ENCODE assay signal across 11 mouse cellular contexts in genomic region chr7:128391267-128392057, GRCm38 (mm10). TPM values are rescaled to one million over a fixed set of nuclear protein-coding genes. Genes with fewer than 3 reads are reported as not detected.
DNase-seq lines count a peak whose midpoint lies in the region; ATAC-seq and TF ChIP-seq lines count a peak whose summit lies in the region.
"Had no signal": no experiment of that assay in that cellular context is flagged by ENCODE, and none has a peak within 500 bp of the region (broad histone marks: within the 10 kb centered on the region; RNA-seq: fewer than 3 reads in every experiment).

No protein-coding gene starts in this region.

- H3K9ac ChIP-seq in hindbrain, embryonic 16.5 days (ENCODE audit: low read depth, low read length), result no peak overlapping the region
- no peak overlapping the region for H3K9ac ChIP-seq in MEL (ENCODE audit: control insufficient read depth, low read depth, low read length, poor library complexity, severe bottlenecking)
- H3K9ac ChIP-seq in heart, embryonic 15.5 days, result no peak overlapping the region
- H3K9ac ChIP-seq in liver, postnatal 0 days (replicated peaks), result 0 out of 2 replicates have a peak overlapping the region, but pooled peaks have one; percentile 16
- no peak overlapping the region for H3K9ac ChIP-seq in midbrain, embryonic 13.5 days (replicated peaks)
- H3K9ac ChIP-seq in lung, postnatal 0 days (replicated peaks; ENCODE audit: low read depth), result no peak overlapping the region
- H3K9ac ChIP-seq: kidney, embryonic 15.5 days; neural tube, embryonic 12.5 days had no signal

- H3K4me1 ChIP-seq in hindbrain, embryonic 10.5 days (replicated peaks), result peaks cover 37% of the 10 kb centered on the region
- no peaks in the 10 kb centered on the region for H3K4me1 ChIP-seq in hindbrain, embryonic 16.5 days (ENCODE audit: control insufficient read depth, insufficient read depth, low read depth, low read length)
- H3K4me1 ChIP-seq in MEL (ENCODE audit: control insufficient read depth in 1 of 2, insufficient read depth in 2 of 2, low read length in 2 of 2), result peaks cover 24 to 37% of the 10 kb centered on the region in 2 experiments
- peaks cover 45% of the 10 kb centered on the region for H3K4me1 ChIP-seq in heart, embryonic 15.5 days (replicated peaks)
- H3K4me1 ChIP-seq in liver, postnatal 0 days (ENCODE audit: insufficient read depth), result peaks cover 43% of the 10 kb centered on the region
- no peaks in the 10 kb centered on the region; the same call in 1 of the 2 replicates for H3K4me1 ChIP-seq in midbrain, embryonic 13.5 days (replicated peaks)
- H3K4me1 ChIP-seq in lung, postnatal 0 days (ENCODE audit: insufficient read depth, low read depth, low read length), result no peaks in the 10 kb centered on the region

- peak overlapping the region; percentile 9 for H3K27ac ChIP-seq in hindbrain, embryonic 10.5 days
- no peak overlapping the region for H3K27ac ChIP-seq in hindbrain, embryonic 16.5 days (ENCODE audit: low read depth, low read length)
- peak overlapping the region; percentile 47 for H3K27ac ChIP-seq in MEL (ENCODE audit: control insufficient read depth, low read depth, low read length)
- peak overlapping the region; percentile 76 for H3K27ac ChIP-seq in heart, embryonic 15.5 days
- H3K27ac ChIP-seq in liver, postnatal 0 days (ENCODE audit: low read depth), result peak overlapping the region; percentile 76
- no peak overlapping the region for H3K27ac ChIP-seq in midbrain, embryonic 13.5 days
- no peak overlapping the region for H3K27ac ChIP-seq in lung, postnatal 0 days (ENCODE audit: low read length)
- H3K27ac ChIP-seq: kidney, embryonic 15.5 days; neural tube, embryonic 12.5 days had no signal

- ATAC-seq in hindbrain, embryonic 16.5 days, result no peak
- peak; percentile 24 for ATAC-seq in heart, embryonic 15.5 days (replicated peaks; ENCODE audit: insufficient number of reproducible peaks, insufficient read depth, low FRiP score, low read depth)
- peak; percentile 24; the same call in 1 of the 2 replicates for ATAC-seq in liver, postnatal 0 days
- no peak for ATAC-seq in midbrain, embryonic 13.5 days
- no peak for ATAC-seq in lung, postnatal 0 days

- no peak for TF ChIP-seq CTCF in MEL (IDR thresholded peaks at IDR 0.05 in 2 of 3, conservative IDR thresholded peaks at IDR 0.05 in 1 of 3; ENCODE audit: control insufficient read depth in 1 of 3, insufficient read depth in 1 of 3, low read depth in 2 of 3, low read length in 3 of 3, poor library complexity in 1 of 3, severe bottlenecking in 1 of 3)
- TF ChIP-seq CTCF in liver, postnatal 0 days (IDR thresholded peaks at IDR 0.05; ENCODE audit: low read depth), result no peak
- TF ChIP-seq CTCF in lung, postnatal 0 days (IDR thresholded peaks at IDR 0.05), result no peak

- WGBS in hindbrain, embryonic 10.5 days, result 50% methylated on average over 12 of the region's 12 CpGs
- WGBS in hindbrain, embryonic 16.5 days, result 55% methylated on average over 12 of the region's 12 CpGs
- 22% methylated on average over 12 of the region's 12 CpGs for WGBS in heart, embryonic 15.5 days
- WGBS in liver, postnatal 0 days (ENCODE audit: insufficient replicate concordance), result 30% methylated on average over 12 of the region's 12 CpGs
- WGBS in midbrain, embryonic 13.5 days, result 62% methylated on average over 12 of the region's 12 CpGs
- 43% methylated on average over 12 of the region's 12 CpGs for WGBS in lung, postnatal 0 days

- H3K79me2 ChIP-seq in MEL (ENCODE audit: control insufficient read depth, insufficient read depth, low read length, poor library complexity), result no peaks in the 10 kb centered on the region

- H3K4me2 ChIP-seq in hindbrain, embryonic 16.5 days (ENCODE audit: low read length), result no peak overlapping the region
- H3K4me2 ChIP-seq in heart, embryonic 15.5 days, result no peak overlapping the region
- H3K4me2 ChIP-seq in liver, postnatal 0 days (ENCODE audit: low read depth, low read length), result 0 out of 2 replicates have a peak overlapping the region, but pooled peaks have one; percentile 52
- no peak overlapping the region for H3K4me2 ChIP-seq in midbrain, embryonic 13.5 days (replicated peaks)
- H3K4me2 ChIP-seq in lung, postnatal 0 days (replicated peaks; ENCODE audit: low read depth, low read length), result no peak overlapping the region
- H3K4me2 ChIP-seq: kidney, embryonic 15.5 days; neural tube, embryonic 12.5 days had no signal

- no peak overlapping the region for H3K4me3 ChIP-seq in hindbrain, embryonic 10.5 days
- no peak overlapping the region for H3K4me3 ChIP-seq in hindbrain, embryonic 16.5 days (ENCODE audit: low read length)
- H3K4me3 ChIP-seq in MEL (ENCODE audit: control insufficient read depth in 1 of 2, insufficient read depth in 1 of 2, low read depth in 2 of 2, low read length in 2 of 2), result no peak overlapping the region
- no peak overlapping the region for H3K4me3 ChIP-seq in heart, embryonic 15.5 days
- H3K4me3 ChIP-seq in liver, postnatal 0 days (ENCODE audit: low read depth, low read length), result no peak overlapping the region
- H3K4me3 ChIP-seq in midbrain, embryonic 13.5 days (replicated peaks), result no peak overlapping the region
- no peak overlapping the region for H3K4me3 ChIP-seq in lung, postnatal 0 days (ENCODE audit: low read depth, low read length)
- H3K4me3 ChIP-seq: kidney, embryonic 15.5 days; neural tube, embryonic 12.5 days had no signal

- no peaks in the 10 kb centered on the region for H3K27me3 ChIP-seq in hindbrain, embryonic 10.5 days (ENCODE audit: insufficient read depth, poor library complexity, severe bottlenecking)
- H3K27me3 ChIP-seq in hindbrain, embryonic 16.5 days (replicated peaks; ENCODE audit: control insufficient read depth, insufficient read depth, low read length), result no peaks in the 10 kb centered on the region
- H3K27me3 ChIP-seq in MEL (ENCODE audit: control insufficient read depth in 1 of 2, insufficient read depth in 2 of 2, low read length in 2 of 2), result no peaks in the 10 kb centered on the region
- no peaks in the 10 kb centered on the region for H3K27me3 ChIP-seq in heart, embryonic 15.5 days
- no peaks in the 10 kb centered on the region for H3K27me3 ChIP-seq in liver, postnatal 0 days (ENCODE audit: insufficient read depth, low read length)
- no peaks in the 10 kb centered on the region for H3K27me3 ChIP-seq in midbrain, embryonic 13.5 days
- H3K27me3 ChIP-seq in lung, postnatal 0 days (replicated peaks; ENCODE audit: insufficient read depth, low read length), result no peaks in the 10 kb centered on the region
- H3K27me3 ChIP-seq: kidney, embryonic 15.5 days; neural tube, embryonic 12.5 days had no signal

- TF ChIP-seq EP300 in MEL (IDR thresholded peaks at IDR 0.05; ENCODE audit: low read depth in 1 of 2, low read length in 2 of 2), result peak in 1 of 2 experiments; percentile 28; a peak in 2 of 4 replicates
- no peak for TF ChIP-seq EP300 in liver, postnatal 0 days (IDR thresholded peaks at IDR 0.05; ENCODE audit: low read depth)
- TF ChIP-seq EP300 in lung, postnatal 0 days (IDR thresholded peaks at IDR 0.05), result no peak

- TF ChIP-seq POLR2A in MEL (IDR thresholded peaks at IDR 0.05; ENCODE audit: control insufficient read depth in 1 of 2, insufficient read depth in 1 of 2, low read depth in 1 of 2, low read length in 2 of 2, poor library complexity in 1 of 2), result no peak

- no peak for TF ChIP-seq RAD21 in MEL (IDR thresholded peaks at IDR 0.05; ENCODE audit: low read depth, low read length)

- no peaks in the 10 kb centered on the region for H3K9me3 ChIP-seq in hindbrain, embryonic 10.5 days
- H3K9me3 ChIP-seq in hindbrain, embryonic 16.5 days (ENCODE audit: control insufficient read depth, low read length), result no peaks in the 10 kb centered on the region
- H3K9me3 ChIP-seq in MEL (replicated peaks; ENCODE audit: insufficient read depth, low read length), result no peaks in the 10 kb centered on the region
- no peaks in the 10 kb centered on the region for H3K9me3 ChIP-seq in heart, embryonic 15.5 days (replicated peaks)
- no peaks in the 10 kb centered on the region for H3K9me3 ChIP-seq in liver, postnatal 0 days (ENCODE audit: low read length)
- H3K9me3 ChIP-seq in midbrain, embryonic 13.5 days, result no peaks in the 10 kb centered on the region
- H3K9me3 ChIP-seq in lung, postnatal 0 days (ENCODE audit: low read length), result no peaks in the 10 kb centered on the region
- H3K9me3 ChIP-seq: kidney, embryonic 15.5 days; neural tube, embryonic 12.5 days had no signal

- DNase-seq in hindbrain, embryonic 10.5 days (ENCODE audit: low spot score), result no peak
- peak; percentile 60 for DNase-seq in MEL (ENCODE audit: low read depth, low spot score)
- no peak for DNase-seq in liver, postnatal 0 days
- no peak for DNase-seq in lung, postnatal 0 days (ENCODE audit: low spot score)
- no peak for DNase-seq in gastrocnemius, postnatal 25 days
- DNase-seq: cerebellum, adult 11 months had no signal

- H3K36me3 ChIP-seq in hindbrain, embryonic 10.5 days, result no peaks in the 10 kb centered on the region
- H3K36me3 ChIP-seq in hindbrain, embryonic 16.5 days (ENCODE audit: control insufficient read depth, insufficient read depth, low read length), result no peaks in the 10 kb centered on the region
- H3K36me3 ChIP-seq in MEL (ENCODE audit: control insufficient read depth in 1 of 2, insufficient read depth in 2 of 2, low read length in 2 of 2), result peaks cover 0 to 21% of the 10 kb centered on the region in 2 experiments; a peak in 2 of 4 replicates
- no peaks in the 10 kb centered on the region for H3K36me3 ChIP-seq in heart, embryonic 15.5 days
- no peaks in the 10 kb centered on the region for H3K36me3 ChIP-seq in liver, postnatal 0 days (replicated peaks; ENCODE audit: insufficient read depth, low read length)
- H3K36me3 ChIP-seq in midbrain, embryonic 13.5 days, result no peaks in the 10 kb centered on the region
- H3K36me3 ChIP-seq in lung, postnatal 0 days (ENCODE audit: insufficient read depth, low read length), result no peaks in the 10 kb centered on the region
- H3K36me3 ChIP-seq: kidney, embryonic 15.5 days; neural tube, embryonic 12.5 days had no signal

TF ChIP-seq in MEL, 35 proteins besides CTCF, POLR2A, EP300 and RAD21 (continues in another document):
- peak; percentile 34; the same call in 1 of the 2 replicates for TF ChIP-seq TAL1 (IDR thresholded peaks at IDR 0.05; ENCODE audit: low read length)
- TF ChIP-seq TCF12 (IDR thresholded peaks at IDR 0.05; ENCODE audit: low read depth, low read length), result peak; percentile 53
- no peak for TF ChIP-seq CHD2 (IDR thresholded peaks at IDR 0.05; ENCODE audit: low read length)

RNA-seq across cellular contexts. Expression of gene Rgs10, which starts 27.1 kb away (rescaled TPM):
- polyA plus RNA-seq in hindbrain, embryonic 10.5 days (2016; fragmentation: Nextera tagmentation; extraction: Ambion mirVana), result 6.8 and 11.5 TPM in 2 replicates
- polyA plus RNA-seq in hindbrain, embryonic 16.5 days (2015; fragmentation: Nextera tagmentation; extraction: Ambion mirVana), result 69.3 and 82.4 TPM in 2 replicates
- 44.6 and 44.7 TPM in 2 replicates for total RNA-seq in MEL (2012; rRNA removed)
- 10 to 100 TPM in 1 of 2 experiments, not detected in 1; 42.3 TPM for polyA plus RNA-seq in MEL (2012; ENCODE audit: insufficient read depth in 1 of 2, insufficient read length in 2 of 2, low read depth in 1 of 2, low replicate concordance in 2 of 2, missing spikeins in 1 of 2)
- polyA plus RNA-seq in heart, embryonic 15.5 days (2015; fragmentation: Nextera tagmentation; extraction: Ambion mirVana), result 8.3 and 11.8 TPM in 2 replicates
- 31.7 and 32.3 TPM in 2 replicates for polyA plus RNA-seq in liver, postnatal 0 days (2015; fragmentation: Nextera tagmentation; extraction: Ambion mirVana)
- polyA plus RNA-seq in midbrain, embryonic 13.5 days (2015; fragmentation: Nextera tagmentation; extraction: Ambion mirVana), result 26.1 and 29.6 TPM in 2 replicates
- polyA plus RNA-seq in lung, postnatal 0 days (2015; fragmentation: Nextera tagmentation; extraction: Ambion mirVana), result 38.7 and 43.1 TPM in 2 replicates
- 1 to 10 TPM; 3.6 to 4.1 TPM for total RNA-seq in gastrocnemius, postnatal 25 days (2021)

Comparison
In these comparisons a context has a peak if more than half of its experiments do, and no peak if none do; other contexts are left out.
1. H3K27ac ChIP-seq: peak in hindbrain, embryonic 10.5 days (single experiment), MEL (single experiment), heart, embryonic 15.5 days (single experiment) and liver, postnatal 0 days (single experiment); none in hindbrain, embryonic 16.5 days (single experiment), midbrain, embryonic 13.5 days (single experiment) and lung, postnatal 0 days (single experiment).
2. ATAC-seq: peak in heart, embryonic 15.5 days (single experiment) and liver, postnatal 0 days (single experiment); none in hindbrain, embryonic 16.5 days (single experiment), midbrain, embryonic 13.5 days (single experiment) and lung, postnatal 0 days (single experiment).